Mouse (Mus musculus): Measurements from ENCODE around the gene Tmem269.

The Tmem269 gene

DNA sequence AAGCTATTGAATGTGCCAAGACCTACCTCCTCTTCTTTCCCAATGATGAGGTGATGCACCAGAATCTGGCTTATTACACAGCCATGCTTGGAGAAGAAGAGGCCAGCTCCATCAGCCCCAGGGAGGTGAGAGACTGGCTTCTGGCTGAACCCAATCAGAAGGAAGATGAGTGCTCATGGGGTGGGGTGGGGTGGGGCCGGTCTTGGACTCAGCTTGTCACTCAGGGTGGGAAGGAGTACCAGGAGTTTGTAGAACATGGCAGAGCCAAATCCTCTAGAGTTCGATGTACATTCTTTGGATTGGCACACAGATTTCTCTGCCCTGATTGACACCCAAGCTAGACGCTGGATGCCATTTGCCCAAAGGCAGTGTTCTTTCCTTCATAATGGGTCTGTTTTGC is 20.6 kb upstream of the Tmem269 start:
- no peak for DNase-seq (ENCODE audit: low spot score in 2 of 2)

DNA sequence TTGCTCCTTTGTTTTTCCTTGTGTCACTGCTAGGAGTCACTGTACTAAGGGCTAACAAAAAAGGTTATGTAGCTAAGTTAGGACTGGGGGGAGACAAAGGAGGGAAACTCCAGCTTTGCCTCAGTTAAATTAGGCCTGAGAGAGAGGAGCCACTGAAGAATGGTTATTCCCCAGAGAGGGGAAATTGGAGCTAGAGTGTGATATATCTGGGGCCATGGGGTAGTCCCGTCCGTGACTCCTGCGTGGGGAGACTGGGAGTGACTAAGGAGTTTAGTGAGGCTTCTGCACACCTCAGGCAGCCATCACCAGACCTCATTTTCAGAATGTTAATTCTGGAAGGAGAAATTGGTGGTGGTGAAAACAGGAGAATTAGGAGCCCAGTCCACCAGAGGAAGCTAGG is 16.3 kb upstream of the Tmem269 start:
- no peak for DNase-seq (ENCODE audit: low spot score in 2 of 2)

DNA sequence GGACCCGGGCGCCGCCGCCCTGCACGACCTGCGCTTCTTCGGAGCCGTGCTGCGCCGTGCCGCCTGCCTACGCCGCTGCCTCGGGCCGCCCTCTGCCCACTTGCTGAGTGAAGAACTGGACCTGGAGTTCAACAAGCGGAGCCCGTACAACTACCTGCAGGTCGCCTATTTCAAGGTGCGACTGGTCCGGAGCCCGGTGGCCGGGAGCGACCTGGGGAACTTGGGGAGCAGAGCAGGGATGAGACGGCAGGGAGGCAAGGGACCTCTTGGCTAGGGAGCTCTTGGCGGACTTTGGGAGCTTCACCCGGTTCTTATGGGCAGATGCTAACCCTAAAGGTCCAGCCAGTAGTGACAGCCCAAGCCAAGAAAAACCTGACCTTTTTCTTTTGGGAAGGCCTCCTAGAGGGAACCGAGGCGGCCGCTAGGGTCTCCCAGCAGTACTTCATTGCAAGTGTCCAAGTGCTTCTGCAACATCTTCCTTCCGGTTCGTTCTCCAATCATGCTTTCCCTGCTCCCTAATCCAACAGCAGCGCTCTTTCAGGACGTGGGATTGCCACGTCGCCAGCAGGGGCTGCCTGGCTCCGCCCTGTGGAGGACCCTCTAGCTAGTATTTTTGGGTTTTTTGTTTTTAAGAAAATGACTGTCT is 15.4 kb upstream of the Tmem269 start:
- DNase-seq (ENCODE audit: low spot score in 2 of 2), result peak in 1 of 2 experiments; percentile 22

DNA sequence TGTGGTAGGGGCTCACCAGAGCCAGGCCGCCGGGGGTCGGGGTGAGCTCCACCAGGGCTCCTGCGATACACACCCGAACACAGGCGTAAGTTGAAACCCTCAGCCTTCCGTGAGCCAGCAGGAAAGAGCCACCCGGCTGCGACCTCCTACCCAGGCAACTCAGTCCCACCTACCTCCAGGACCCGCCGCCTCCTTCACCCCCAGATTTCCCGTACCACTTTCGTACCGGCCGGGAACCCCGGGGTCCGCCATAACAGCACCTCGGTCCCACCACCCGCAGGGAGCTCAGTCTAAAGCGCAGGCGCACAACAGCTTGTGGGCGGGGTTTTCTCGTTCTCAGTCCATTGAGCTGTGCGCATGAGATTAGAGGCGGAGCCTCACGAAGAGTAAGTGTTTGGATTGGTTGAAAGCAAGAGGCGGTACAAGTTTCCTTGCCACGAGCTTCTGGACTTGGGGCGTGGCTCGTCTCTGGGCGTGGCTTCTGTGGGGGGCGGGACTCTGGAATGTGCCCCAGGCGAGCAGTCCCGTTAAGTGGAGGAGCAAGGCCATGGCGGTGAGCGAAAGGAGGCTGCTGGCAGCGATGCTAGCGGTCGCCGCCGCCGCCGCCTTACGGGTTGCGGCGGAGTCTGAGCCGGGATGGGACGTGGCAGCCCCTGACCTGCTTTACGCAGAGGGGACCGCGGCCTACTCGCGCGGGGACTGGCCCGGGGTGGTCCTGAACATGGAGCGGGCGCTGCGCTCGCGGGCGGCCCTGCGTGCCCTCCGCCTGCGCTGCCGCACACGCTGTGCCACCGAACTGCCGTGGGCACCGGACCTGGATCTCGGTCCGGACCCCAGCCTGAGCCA is 14.6 kb upstream of the Tmem269 start, which contains the start of the genes AU022252 and P3h1:
AU022252 (minus strand) TSS at position 303 of the 846 bp plus-strand sequence.
P3h1 (plus strand) TSS at position 506 of the 846 bp plus-strand sequence.
- DNase-seq (ENCODE audit: low spot score in 2 of 2), result peak; percentile 98 to 99

GRCm38 (mm10) chr4:119226751-119227150 is 8.7 kb upstream of the Tmem269 start:
- no peak for DNase-seq (ENCODE audit: low spot score in 2 of 2)

- DNase-seq (ENCODE audit: low spot score in 2 of 2), result no peak
Measured at GRCm38 (mm10) chr4:119225719-119226118, 7.7 kb upstream of the Tmem269 start.

DNA sequence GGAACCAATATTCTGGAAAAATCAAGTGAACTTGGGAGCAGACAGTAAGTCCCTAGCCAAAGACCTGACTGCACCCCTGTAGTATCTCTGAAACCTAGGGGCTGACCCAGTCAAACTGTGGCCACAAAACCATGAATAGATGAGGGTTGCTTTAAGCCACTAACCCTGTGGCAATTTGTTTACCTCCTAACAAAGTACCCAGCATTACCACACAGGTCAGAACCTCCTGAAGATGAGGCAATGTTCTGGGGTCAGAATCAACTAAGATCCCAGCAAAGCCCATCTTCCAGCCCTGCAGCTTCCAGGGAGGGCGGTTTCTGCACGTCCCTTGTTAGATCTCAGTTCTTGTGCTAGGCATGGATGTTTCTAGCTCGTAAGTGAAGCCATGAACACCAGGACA is 6.5 kb upstream of the Tmem269 start:
- no peak for DNase-seq (ENCODE audit: low spot score in 2 of 2)

DNA sequence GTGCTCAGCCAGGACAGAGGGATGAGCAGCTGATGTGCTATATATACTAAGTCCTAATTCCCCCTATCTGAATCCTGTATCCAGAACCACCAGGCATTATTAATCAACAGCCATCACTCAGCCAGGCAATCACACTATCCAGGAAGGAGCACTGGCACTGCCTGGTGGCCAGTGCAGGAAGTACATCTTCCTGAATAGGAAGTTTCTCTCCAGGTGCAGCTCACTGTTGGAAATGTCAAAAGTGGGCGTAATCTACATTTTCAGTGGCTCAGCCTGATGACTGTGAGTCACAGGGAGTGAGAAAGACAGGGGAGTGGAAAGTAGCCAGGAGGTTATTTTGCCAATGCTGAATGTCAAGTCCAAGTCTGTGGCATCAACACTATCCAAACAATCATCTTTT is 5.7 kb upstream of the Tmem269 start:
- DNase-seq (ENCODE audit: low spot score in 2 of 2), result no peak

GRCm38 (mm10) chr4:119216667-119217066 is 1.4 kb downstream of the Tmem269 start:
- no peak for DNase-seq (ENCODE audit: low spot score in 2 of 2)

- DNase-seq (ENCODE audit: low spot score in 2 of 2), result peak; percentile 29 to 45
Measured at GRCm38 (mm10) chr4:119204672-119205071, 13.3 kb downstream of the Tmem269 start.

GRCm38 (mm10) chr4:119198105-119198504 is 19.9 kb downstream of the Tmem269 start:
- DNase-seq (ENCODE audit: low spot score in 2 of 2), result no peak

- DNase-seq (ENCODE audit: low spot score in 2 of 2), result no peak
Measured at GRCm38 (mm10) chr4:119195582-119196320, 22.3 kb downstream of the Tmem269 start.

DNA sequence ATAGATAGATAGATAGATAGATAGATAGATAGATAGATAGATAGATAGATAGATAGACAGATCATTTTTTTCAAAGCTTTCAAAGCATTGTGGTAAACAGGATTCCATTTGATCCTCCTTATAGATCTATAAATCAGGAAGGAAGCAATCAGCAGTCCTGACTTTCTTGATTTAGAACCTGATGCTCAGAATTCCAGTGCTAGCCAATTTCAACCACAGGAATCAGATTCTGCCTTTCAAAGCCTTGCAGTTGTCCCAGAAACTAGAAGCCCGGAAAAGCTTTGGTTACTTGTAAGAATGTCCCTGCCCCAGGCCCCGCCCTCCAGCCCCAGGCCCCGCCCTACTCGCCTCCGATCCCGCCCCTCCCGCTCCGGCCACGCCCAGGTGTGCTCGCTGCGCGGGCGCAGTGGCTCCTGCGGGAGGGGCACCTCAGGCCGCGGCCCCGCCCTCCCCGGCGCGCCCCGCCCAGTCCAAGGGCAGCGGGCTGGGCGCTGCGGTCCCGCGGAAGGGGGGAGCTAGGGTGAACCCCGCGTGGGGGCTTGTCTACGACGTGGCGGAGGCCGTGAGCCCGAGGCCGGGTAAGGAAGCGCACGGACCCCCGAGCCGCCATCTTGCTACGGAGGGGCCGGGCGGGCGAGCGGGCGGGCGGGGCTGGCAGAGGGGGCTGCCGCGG is 23.0 kb downstream of the Tmem269 start, which contains the start of gene Svbp:
Svbp (plus strand) TSS at position 398 of the 673 bp plus-strand sequence.
- DNase-seq (ENCODE audit: low spot score in 2 of 2), result peak; percentile 78 to 86

GRCm38 (mm10) chr4:119192757-119193156 is 25.3 kb downstream of the Tmem269 start:
- no peak for DNase-seq (ENCODE audit: low spot score in 2 of 2)

- no peak for DNase-seq (ENCODE audit: low spot score in 2 of 2)
Measured at GRCm38 (mm10) chr4:119191273-119191672, 26.7 kb downstream of the Tmem269 start.

DNA sequence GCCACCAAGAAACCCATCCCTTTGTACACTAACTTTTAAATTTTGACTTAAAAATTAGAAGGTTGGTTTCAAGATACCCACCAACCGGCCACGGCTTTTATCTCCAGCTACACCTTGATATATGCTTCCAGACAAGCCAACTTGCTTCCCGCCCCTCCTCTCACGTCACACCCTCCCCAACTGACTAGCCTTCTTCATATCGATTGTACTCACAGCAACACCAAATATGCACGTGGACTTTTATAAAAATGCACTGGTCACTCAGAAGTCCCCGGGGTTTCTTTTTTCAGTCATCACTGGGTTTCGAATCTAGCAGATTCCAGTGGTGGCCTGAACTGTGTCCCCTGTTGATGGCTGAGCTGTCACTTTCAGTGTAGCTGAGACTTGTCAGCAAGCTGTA is 27.4 kb downstream of the Tmem269 start:
- DNase-seq (ENCODE audit: low spot score in 2 of 2), result no peak

- no peak for DNase-seq (ENCODE audit: low spot score in 2 of 2)
Measured at GRCm38 (mm10) chr4:119189864-119190263, 28.2 kb downstream of the Tmem269 start, which contains the start of gene Ermap. Ermap (minus strand) TSS chr4:119190011.

- no peak for DNase-seq (ENCODE audit: low spot score in 2 of 2)
Measured at GRCm38 (mm10) chr4:119189392-119189791, 28.6 kb downstream of the Tmem269 start.

DNA sequence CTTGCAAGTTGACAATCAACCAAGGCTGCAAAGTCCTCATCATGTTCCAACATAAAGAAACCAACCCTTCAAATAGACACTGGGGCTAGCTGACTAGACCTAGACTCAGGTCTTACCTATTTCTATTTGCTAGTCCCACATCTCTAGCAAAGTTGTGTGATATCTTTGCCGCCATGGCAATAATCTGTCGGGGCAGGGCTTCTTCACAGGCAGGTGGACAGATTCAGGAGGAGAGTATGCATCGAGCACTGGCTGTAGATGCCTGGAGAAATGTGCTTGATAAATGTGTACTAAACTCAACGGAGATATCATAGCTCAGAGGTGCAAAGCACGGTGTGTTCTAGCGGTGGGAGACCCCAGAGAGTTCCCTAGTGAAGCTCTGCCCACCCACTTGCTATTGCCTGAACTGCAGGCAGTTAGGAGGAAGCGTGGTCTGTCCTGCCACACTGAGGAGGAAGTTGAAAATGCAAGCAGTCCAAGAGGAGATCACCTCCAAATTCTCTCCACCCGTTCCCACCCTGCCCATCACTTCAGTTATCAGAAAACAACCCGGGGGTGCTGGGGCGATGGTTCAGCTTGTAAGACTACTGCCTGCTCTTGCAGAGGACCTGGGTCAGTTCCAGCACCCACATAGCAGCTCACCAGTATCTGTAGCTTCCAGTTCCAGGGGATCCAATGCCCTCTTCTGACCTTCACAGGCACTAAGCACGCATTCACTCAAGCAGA is 29.8 kb downstream of the Tmem269 start:
- DNase-seq (ENCODE audit: low spot score in 2 of 2), result no peak

GRCm38 (mm10) chr4:119185771-119186170 is 32.2 kb downstream of the Tmem269 start:
- no peak for DNase-seq (ENCODE audit: low spot score in 2 of 2)

GRCm38 (mm10) chr4:119183525-119183924 is 34.5 kb downstream of the Tmem269 start:
- no peak for DNase-seq (ENCODE audit: low spot score in 2 of 2)
